Mouse (Mus musculus) bone marrow, adult 2 months (tissue): ENCODE data around the gene Hpse2.

ENCODE experiments used
- CTCF ChIP-seq: fragments of 200-500 bp; IDR thresholded peaks from 2 replicates; pipeline ENCODE4 v1.5.1; 2011; ENCODE audit warnings: low read length, control low read depth; ENCODE audit not compliant: control insufficient read depth, insufficient read depth
- POLR2A ChIP-seq: fragments of 200-500 bp; IDR thresholded peaks from 2 replicates; pipeline ENCODE4 v1.6.1; 2011; ENCODE audit warnings: low read depth, mild to moderate bottlenecking, control low read depth, low read length, borderline replicate concordance; ENCODE audit not compliant: control insufficient read depth

DNA sequence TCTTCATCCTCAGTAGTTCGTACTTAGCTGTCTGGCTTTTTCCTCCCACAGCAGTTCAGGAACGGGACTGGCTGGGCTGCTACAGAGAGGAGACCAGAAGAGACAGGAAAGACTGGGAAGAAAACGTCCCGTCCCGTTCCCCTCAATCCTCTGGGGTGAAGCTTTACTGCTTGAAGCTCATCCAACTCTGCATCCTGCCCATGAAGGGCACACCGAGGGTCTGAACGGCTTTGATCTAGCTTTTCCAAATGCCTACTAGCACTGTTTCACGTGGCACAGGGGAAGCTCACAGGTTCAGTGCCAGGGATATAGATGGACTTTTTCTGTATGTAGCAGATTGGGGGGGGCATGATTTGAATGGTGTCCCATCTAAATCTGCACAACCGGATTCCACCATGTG, 592.4 kb downstream of the Hpse2 start:
- no peak for TF ChIP-seq CTCF
- no peak for TF ChIP-seq POLR2A
